Comparison of ENCODE assay signal across 10 mouse cellular contexts in the genomic region with DNA sequence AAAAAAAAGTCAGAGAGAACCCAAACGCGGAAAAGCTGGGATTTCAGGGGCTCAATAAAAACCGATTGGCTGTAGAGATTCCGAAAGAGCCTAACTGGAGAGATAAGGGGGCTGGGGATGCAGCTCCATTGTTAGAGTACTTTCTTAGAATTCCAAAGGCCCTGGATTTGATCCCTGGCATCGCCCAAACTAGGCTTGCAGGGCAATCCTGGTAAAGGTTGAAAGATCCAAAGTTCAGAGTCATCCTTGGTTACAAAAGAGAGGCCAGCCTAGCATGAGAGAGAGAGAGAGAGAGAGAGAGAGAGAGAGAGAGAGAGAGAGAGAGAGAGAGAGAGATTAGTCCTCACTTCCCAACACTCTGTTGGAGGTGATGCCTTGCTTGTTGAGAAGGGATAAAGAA. TPM values are rescaled to one million over a fixed set of nuclear protein-coding genes. Genes with fewer than 3 reads are reported as not detected.
A peak's percentile ranks its signal among the peaks of the same experiment; 100 is the strongest.
DNase-seq lines count a peak whose midpoint lies in the region; ATAC-seq lines count a peak whose summit lies in the region.
"Had no signal": no experiment of that assay in that cellular context is flagged by ENCODE, and none has a peak within 500 bp of the region (broad histone marks: within the 10 kb centered on the region; RNA-seq: fewer than 3 reads in every experiment).

No protein-coding gene starts in this region.

- H3K36me3 ChIP-seq in heart, embryonic 16.5 days (ENCODE audit: control insufficient read depth, insufficient read depth) = no peaks in the 10 kb centered on the region
- H3K36me3 ChIP-seq in lung, embryonic 16.5 days (ENCODE audit: control insufficient read depth, insufficient read depth, low read length) = no peaks in the 10 kb centered on the region
- no peaks in the 10 kb centered on the region for H3K36me3 ChIP-seq in kidney, embryonic 15.5 days
- H3K36me3 ChIP-seq in liver, embryonic 16.5 days (ENCODE audit: control insufficient read depth, insufficient read depth) = no peaks in the 10 kb centered on the region
- H3K36me3 ChIP-seq in forebrain, embryonic 14.5 days (ENCODE audit: control insufficient read depth, insufficient read depth, low read length) = no peaks in the 10 kb centered on the region

- H3K9ac ChIP-seq in heart, embryonic 16.5 days (ENCODE audit: low read length) = no peak overlapping the region
- no peak overlapping the region for H3K9ac ChIP-seq in lung, embryonic 16.5 days (ENCODE audit: low read length)
- H3K9ac ChIP-seq in kidney, embryonic 15.5 days = no peak overlapping the region
- H3K9ac ChIP-seq in liver, embryonic 16.5 days (ENCODE audit: low read depth, low read length) = no peak overlapping the region
- no peak overlapping the region for H3K9ac ChIP-seq in forebrain, embryonic 14.5 days (ENCODE audit: low read length)

- WGBS in heart, embryonic 16.5 days = 48% methylated on average over 5 of the region's 5 CpGs
- WGBS in lung, embryonic 16.5 days = 39% methylated on average over 5 of the region's 5 CpGs
- 24% methylated on average over 5 of the region's 5 CpGs for whole genome bisulfite sequencing in kidney, embryonic 15.5 days
- WGBS in liver, embryonic 16.5 days (ENCODE audit: insufficient replicate concordance) = 21% methylated on average over 5 of the region's 5 CpGs
- WGBS in forebrain, embryonic 14.5 days = 25% methylated on average over 5 of the region's 5 CpGs

- peaks cover 2% of the 10 kb centered on the region; the same call in 1 of the 2 replicates for H3K9me3 ChIP-seq in heart, embryonic 16.5 days (replicated peaks; ENCODE audit: control insufficient read depth, low read length)
- H3K9me3 ChIP-seq in lung, embryonic 16.5 days (ENCODE audit: control insufficient read depth, low read length) = no peaks in the 10 kb centered on the region
- H3K9me3 ChIP-seq in kidney, embryonic 15.5 days (replicated peaks) = no peaks in the 10 kb centered on the region
- H3K9me3 ChIP-seq in liver, embryonic 16.5 days (replicated peaks; ENCODE audit: control insufficient read depth, low read length) = no peaks in the 10 kb centered on the region
- no peaks in the 10 kb centered on the region for H3K9me3 ChIP-seq in forebrain, embryonic 14.5 days (replicated peaks; ENCODE audit: control insufficient read depth, low read length)

- H3K27me3 ChIP-seq in heart, embryonic 16.5 days (ENCODE audit: control insufficient read depth, insufficient read depth, low read length) = no peaks in the 10 kb centered on the region
- peaks cover 8% of the 10 kb centered on the region for H3K27me3 ChIP-seq in lung, embryonic 16.5 days (ENCODE audit: control insufficient read depth, insufficient read depth, low read depth, low read length)
- H3K27me3 ChIP-seq in kidney, embryonic 15.5 days = peaks cover 43% of the 10 kb centered on the region
- peaks cover 26% of the 10 kb centered on the region for H3K27me3 ChIP-seq in liver, embryonic 16.5 days (ENCODE audit: control insufficient read depth, insufficient read depth, low read depth, low read length)
- H3K27me3 ChIP-seq in forebrain, embryonic 14.5 days (replicated peaks; ENCODE audit: control insufficient read depth, insufficient read depth, low read length) = peaks cover 12% of the 10 kb centered on the region; the same call in 1 of the 2 replicates

- intact Hi-C loops in heart, postnatal 25 days (cut with DNase I) = loop anchor here (5.0 kb wide), 2 partner anchors 34 to 71 kb away; no protein-coding TSS in a partner anchor

- H3K4me1 ChIP-seq in heart, embryonic 16.5 days (ENCODE audit: control insufficient read depth, insufficient read depth, low read length) = peaks cover 9% of the 10 kb centered on the region
- peaks cover 4% of the 10 kb centered on the region; the same call in 1 of the 2 replicates for H3K4me1 ChIP-seq in lung, embryonic 16.5 days (replicated peaks; ENCODE audit: control insufficient read depth, insufficient read depth, low read length)
- H3K4me1 ChIP-seq in kidney, embryonic 15.5 days = peaks cover 9% of the 10 kb centered on the region
- H3K4me1 ChIP-seq in liver, embryonic 16.5 days (ENCODE audit: control insufficient read depth, low read depth, low read length) = peaks cover 4% of the 10 kb centered on the region; the same call in 1 of the 2 replicates
- no peaks in the 10 kb centered on the region for H3K4me1 ChIP-seq in forebrain, embryonic 14.5 days (ENCODE audit: control insufficient read depth, insufficient read depth, low read length)

- no peak for ATAC-seq in heart, embryonic 16.5 days (replicated peaks; ENCODE audit: extremely low read depth, insufficient read depth, low FRiP score)
- ATAC-seq in lung, embryonic 16.5 days (ENCODE audit: low read depth) = no peak
- no peak for ATAC-seq in kidney, embryonic 15.5 days (replicated peaks; ENCODE audit: low FRiP score)
- ATAC-seq in liver, embryonic 16.5 days (ENCODE audit: low read depth) = no peak
- no peak for ATAC-seq in granulocyte monocyte progenitor cell, adult 5-6 weeks (replicated peaks; ENCODE audit: poor library complexity, severe bottlenecking)
- ATAC-seq in forebrain, embryonic 14.5 days = no peak

- no peak for DNase-seq in heart, postnatal 25 days (ENCODE audit: low spot score)
- no peak for DNase-seq in lung, postnatal 10 days
- DNase-seq in forebrain, embryonic 14.5 days (ENCODE audit: low spot score) = no peak
- DNase-seq: right cerebral cortex, postnatal 25 days had no signal

- H3K27ac ChIP-seq in heart, embryonic 16.5 days (ENCODE audit: low read length) = no peak overlapping the region
- H3K27ac ChIP-seq in lung, embryonic 16.5 days (ENCODE audit: low read length) = no peak overlapping the region
- H3K27ac ChIP-seq in kidney, embryonic 15.5 days = no peak overlapping the region
- peak overlapping the region; percentile 15; the same call in 1 of the 2 replicates for H3K27ac ChIP-seq in liver, embryonic 16.5 days (ENCODE audit: low read length)
- no peak overlapping the region for H3K27ac ChIP-seq in forebrain, embryonic 14.5 days (ENCODE audit: low read depth, low read length)
- H3K27ac ChIP-seq: left cerebral cortex, adult 2 months had no signal

- peak overlapping the region; percentile 80 for H3K4me2 ChIP-seq in heart, embryonic 16.5 days (ENCODE audit: low read depth, low read length)
- H3K4me2 ChIP-seq in lung, embryonic 16.5 days (ENCODE audit: low read depth, low read length) = 0 out of 2 replicates have a peak overlapping the region, but pooled peaks have one; percentile 10
- H3K4me2 ChIP-seq in kidney, embryonic 15.5 days = 0 out of 2 replicates have a peak overlapping the region, but pooled peaks have one; percentile 16
- H3K4me2 ChIP-seq in liver, embryonic 16.5 days (ENCODE audit: low read depth, low read length) = peak overlapping the region; percentile 62
- H3K4me2 ChIP-seq in forebrain, embryonic 14.5 days (ENCODE audit: low read length) = no peak overlapping the region

- H3K4me3 ChIP-seq in heart, embryonic 16.5 days (ENCODE audit: low read length) = peak overlapping the region; percentile 65; the same call in 1 of the 2 replicates
- H3K4me3 ChIP-seq in lung, embryonic 16.5 days (ENCODE audit: low read length) = no peak overlapping the region
- no peak overlapping the region for H3K4me3 ChIP-seq in kidney, embryonic 15.5 days (replicated peaks)
- peak overlapping the region; percentile 56 for H3K4me3 ChIP-seq in liver, embryonic 16.5 days (ENCODE audit: low read depth, low read length)
- no peak overlapping the region for H3K4me3 ChIP-seq in forebrain, embryonic 14.5 days (ENCODE audit: low read depth, low read length)

RNA-seq across cellular contexts. Expression of gene Nt5e, which starts 1.7 kb away (rescaled TPM):
- polyA plus RNA-seq in heart, embryonic 16.5 days (2015; fragmentation: Nextera tagmentation; extraction: Ambion mirVana) = 4.6 and 5.8 TPM in 2 replicates
- total RNA-seq in heart, postnatal 25 days (2021) = 10 to 100 TPM; 13.3 to 13.9 TPM
- 3.3 and 3.4 TPM in 2 replicates for polyA plus RNA-seq in lung, embryonic 16.5 days (2015; fragmentation: Nextera tagmentation; extraction: Ambion mirVana)
- 2.2 and 3.6 TPM in 2 replicates for polyA plus RNA-seq in kidney, embryonic 15.5 days (2015; fragmentation: Nextera tagmentation; extraction: Ambion mirVana)
- 11.6 and 12.0 TPM in 2 replicates for polyA plus RNA-seq in liver, embryonic 16.5 days (2015; fragmentation: Nextera tagmentation; extraction: Ambion mirVana)
- 0.21 TPM in 1 of 2 replicates, not detected in the other for total RNA-seq in granulocyte monocyte progenitor cell, adult 5-6 weeks (2014; fragmentation: Nextera tagmentation)
- total RNA-seq in granulocyte monocyte progenitor cell, adult 5-6 weeks (2017) = 1.6 and 1.9 TPM in 2 replicates
- polyA plus RNA-seq in forebrain, embryonic 14.5 days (2014; fragmentation: Nextera tagmentation; extraction: Ambion mirVana) = 0.48 and 0.94 TPM in 2 replicates

Comparison
In these comparisons a context has a peak if more than half of its experiments do, and no peak if none do; other contexts are left out.
1. H3K4me3 ChIP-seq: peak in heart, embryonic 16.5 days (single experiment) and liver, embryonic 16.5 days (single experiment); none in lung, embryonic 16.5 days (single experiment), kidney, embryonic 15.5 days (single experiment) and forebrain, embryonic 14.5 days (single experiment).